Mouse (Mus musculus) adrenal gland, postnatal 25 days (tissue): ENCODE results near the gene Kctd7. TPM values are rescaled to one million over a fixed set of nuclear protein-coding genes. Genes with fewer than 3 reads are reported as not detected.

ENCODE experiments used
- DNase-seq: peaks from one replicate; pipeline ENCODE4 v3.0.0; 2021; ENCODE audit warnings: mixed read lengths
- total RNA-seq: library from RNA; stranded (reverse); gene quantifications from 2 replicates; pipeline ENCODE4 v1.2.3, GENCODE M21; 2021

The Kctd7 gene
- total RNA-seq, 1 experiment from 2014 or later: 21.6 TPM

DNA sequence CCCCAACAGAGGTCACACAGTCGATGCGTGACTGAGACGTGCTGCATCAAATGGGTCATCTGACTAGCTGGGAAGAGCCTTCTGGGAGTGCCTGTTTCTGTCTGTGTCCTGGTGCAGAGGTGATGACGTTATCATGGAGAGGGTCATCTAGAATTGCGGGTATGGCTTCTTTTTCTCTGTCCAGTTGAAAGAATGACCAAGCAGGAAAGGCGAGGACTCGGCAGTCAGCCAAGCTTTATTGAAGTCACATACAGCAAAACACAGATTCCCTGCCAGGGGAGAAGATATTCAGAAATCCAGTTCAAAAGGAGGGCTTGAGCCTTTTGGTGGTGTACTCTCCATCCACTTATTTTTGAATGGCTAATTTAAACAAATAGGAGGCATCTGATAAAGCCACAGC is 1.6 kb upstream of the Kctd7 start:
- DNase-seq: peak; percentile 35

DNA sequence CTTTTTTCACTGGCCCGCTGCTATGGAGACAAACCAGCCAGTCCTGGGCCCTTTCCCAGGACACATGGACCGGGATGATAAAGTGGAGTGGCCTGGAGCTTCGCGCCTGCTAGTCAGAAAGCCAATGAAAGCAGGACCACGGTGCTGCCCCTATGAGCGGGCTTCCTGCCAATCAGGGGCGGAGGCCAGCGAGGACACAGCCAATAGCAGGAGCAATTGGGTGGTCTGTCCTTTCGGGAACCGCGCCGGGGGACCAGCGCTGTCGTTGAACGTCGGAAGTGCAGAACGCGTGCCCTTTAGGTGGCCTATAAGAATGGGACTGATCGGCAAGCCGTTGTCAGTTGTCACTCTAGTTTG is 706 bp upstream of the Kctd7 start:
- DNase-seq: peak; percentile 86

DNA sequence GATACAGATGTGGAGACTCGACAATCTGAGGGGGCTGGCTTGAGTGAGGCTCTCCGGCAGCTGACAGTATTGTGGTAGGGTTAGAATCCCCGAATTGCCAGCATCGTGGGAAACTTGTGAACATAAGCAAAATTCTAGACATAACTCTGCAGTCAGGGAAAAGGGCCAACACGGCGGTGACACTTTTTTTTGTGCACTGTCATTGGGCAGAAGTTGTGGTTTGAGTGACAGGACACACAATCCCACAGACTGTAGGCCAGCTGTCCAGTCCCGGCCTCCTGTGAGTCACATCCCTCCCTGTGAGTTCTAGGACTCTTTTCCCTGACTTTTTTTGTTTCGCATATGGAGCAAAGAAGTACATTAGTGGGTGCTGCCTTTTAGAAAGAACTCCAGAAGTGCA is 1.3 kb downstream of the Kctd7 start:
- DNase-seq: peak; percentile 30

DNA sequence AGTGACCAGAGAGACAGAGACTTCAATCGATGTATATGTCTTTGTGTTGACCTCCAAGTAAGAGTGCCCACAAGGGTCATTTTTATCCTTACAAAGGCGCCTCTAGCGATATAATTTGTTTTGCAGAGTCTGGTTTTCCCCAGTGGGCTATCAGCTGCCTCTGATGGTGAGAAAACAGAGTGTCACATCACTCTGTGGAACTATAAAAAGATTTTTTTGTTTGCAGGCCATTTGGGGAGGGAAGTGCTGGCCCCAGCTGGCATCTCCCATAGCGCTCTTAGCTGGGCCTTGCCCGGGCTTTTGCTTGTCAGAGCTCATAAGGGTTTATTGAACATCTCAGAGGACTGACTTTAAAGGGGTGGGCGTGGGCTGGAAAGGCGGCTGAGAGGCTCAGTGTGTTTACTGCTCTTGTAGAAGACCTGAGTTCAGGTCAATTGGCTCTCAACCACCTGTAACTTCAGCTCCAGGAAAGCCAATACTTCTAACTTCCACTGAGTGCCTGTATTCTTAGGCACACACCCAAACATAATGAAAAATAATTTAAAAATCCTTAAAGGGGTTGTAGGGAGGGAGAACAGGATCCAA is 5.2 kb downstream of the Kctd7 start:
- no peak for DNase-seq

DNA sequence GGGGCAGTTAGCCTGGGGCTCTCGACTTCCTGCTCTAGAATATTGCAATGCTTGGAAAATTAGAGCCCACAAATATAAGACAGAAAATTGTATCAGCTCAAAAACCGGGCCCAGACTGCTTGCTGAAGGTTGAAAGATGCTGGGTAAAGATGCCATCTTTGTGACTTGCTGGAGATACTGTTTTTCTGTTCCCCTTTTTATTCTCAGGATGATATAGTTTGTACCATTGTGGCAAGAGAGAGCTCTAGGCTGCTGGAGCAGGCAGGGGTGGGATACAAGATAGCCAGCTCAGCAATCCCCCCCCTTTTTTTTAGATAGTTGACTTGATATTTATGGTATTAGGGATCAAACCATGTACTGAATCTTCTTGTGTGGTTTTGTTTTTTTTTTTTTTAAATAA is 9.6 kb downstream of the Kctd7 start:
- DNase-seq: no peak

DNA sequence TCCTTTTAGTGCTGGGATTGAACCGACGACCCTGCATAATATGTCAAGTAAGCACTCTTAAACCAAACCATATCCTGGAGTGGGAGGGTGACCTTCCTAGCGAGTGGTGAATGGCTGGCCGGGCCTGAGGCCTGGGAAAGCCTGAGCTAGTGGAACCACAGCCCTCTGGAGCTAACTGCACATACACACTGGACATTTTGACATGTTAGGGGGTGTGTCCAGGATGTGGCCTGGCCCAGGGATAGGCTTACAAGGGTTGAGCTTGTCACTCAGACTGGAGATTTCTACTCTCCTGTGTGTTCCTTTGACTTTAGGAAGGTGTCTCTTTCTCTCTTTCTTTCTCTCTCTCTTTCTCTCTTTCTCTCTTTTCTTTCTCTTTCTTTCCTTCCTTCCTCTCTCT is 13.9 kb downstream of the Kctd7 start:
- no peak for DNase-seq

DNA sequence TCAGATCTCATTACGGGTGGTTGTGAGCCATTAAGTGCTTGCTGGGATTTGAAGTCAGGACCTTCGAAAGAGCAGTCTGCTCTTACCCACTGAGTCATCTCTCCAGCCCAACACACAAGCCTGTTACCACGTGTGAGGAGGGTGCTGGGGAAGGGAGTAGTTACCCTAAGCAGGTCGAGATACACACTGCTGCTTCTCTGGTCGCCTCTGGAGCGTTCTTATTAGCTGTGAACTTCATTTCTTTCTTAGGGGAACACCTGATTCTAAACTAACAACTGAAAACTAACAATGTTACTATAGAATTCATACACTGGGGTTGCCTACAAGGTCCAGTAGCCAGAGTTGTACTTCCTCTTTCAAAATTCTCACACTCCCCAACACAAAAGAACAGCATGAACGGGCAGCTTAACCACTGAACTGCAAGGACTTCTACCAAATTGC is 15.1 kb downstream of the Kctd7 start:
- DNase-seq: no peak

DNA sequence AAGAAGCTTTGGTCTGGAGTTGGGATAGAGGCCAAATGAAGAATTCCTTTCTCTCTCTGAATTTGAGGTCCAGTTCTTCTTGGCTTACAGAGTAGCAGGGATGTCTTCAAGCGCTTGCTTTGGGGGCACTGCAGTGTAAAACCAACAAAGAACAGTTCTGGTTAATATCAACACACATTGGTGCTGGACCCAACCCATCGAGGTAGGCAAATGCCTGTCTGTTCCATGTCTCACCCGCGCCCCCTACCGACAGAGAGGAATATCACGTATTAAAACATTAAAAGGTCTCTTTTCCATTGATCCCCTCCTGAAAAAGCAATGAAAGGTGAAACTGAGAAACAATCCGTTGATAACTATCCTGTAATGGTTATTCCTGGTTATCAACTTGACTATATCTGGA is 19.0 kb downstream of the Kctd7 start:
- peak; percentile 87 for DNase-seq

DNA sequence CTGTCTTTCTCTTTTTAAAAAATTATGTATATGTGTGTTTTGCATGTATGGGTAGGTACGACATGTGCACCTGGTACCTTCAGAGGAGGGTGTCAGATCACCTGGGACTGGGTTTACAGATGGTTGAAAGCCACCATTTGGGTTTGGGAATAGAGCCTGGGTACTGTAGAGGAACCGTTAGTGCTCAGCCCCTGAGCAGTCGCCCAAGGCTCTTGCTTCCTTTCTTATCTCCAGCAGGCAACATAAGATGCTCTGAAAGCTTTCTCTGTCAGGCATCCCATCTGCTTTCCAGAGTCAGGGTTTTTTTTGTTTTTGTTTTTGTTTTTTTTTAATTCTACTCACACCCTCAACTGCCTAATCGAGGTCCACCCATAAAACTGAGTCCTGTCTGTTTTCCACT is 20.6 kb downstream of the Kctd7 start:
- DNase-seq: no peak

DNA sequence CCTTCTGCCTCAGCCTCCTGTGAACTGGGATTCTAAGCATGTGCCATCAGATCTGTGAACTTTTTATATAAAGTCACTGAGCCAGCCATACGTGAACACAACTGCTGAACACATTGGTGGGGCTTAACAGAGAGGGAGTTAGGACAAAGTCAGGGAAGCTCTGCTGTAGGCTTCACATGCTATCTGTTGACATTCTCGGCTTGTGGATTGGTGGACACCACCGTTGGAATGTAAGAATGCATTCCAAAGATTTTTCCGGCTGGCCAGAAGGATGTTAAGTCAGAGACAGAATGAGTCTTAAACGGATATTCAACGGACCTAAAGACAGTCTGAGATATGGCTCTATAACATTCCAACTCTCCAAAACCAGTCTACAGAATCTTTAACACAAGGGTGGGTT is 24.4 kb downstream of the Kctd7 start:
- no peak for DNase-seq

DNA sequence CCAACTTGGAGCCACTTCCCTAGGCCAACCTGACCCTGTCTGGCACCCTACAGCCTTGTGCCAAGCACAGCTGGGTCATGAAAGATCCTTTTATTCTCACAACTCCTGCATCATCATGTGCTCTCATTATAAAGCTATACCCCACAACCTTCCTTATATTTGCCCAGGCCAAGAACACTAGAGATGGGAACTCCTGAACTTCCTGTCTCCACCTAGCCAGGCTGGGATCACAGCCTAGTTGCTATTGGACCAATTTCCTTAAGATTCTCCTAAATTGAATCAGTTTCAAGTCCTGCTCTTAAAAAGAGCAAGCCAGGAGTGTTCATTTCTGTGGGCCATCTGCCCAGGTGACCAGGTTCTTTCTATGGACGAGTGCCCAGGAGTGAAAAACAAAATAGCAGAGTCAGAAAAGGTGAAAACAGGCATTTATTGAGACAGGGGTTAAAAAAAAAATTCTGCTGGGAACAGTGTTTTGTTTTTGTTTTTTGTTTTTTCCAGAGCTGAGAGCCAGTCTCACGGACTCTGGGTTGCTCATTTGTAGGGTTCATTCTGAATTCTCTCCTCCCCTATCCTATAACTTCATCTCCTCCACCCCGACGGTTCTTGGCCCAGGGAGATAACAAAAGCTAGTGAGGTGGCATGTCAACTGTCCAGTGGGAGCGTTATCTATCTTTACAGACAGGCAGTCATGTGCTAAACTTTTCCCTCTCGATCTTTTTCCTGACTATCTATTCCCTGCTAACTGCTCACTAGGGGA is 26.2 kb downstream of the Kctd7 start:
- no peak for DNase-seq

DNA sequence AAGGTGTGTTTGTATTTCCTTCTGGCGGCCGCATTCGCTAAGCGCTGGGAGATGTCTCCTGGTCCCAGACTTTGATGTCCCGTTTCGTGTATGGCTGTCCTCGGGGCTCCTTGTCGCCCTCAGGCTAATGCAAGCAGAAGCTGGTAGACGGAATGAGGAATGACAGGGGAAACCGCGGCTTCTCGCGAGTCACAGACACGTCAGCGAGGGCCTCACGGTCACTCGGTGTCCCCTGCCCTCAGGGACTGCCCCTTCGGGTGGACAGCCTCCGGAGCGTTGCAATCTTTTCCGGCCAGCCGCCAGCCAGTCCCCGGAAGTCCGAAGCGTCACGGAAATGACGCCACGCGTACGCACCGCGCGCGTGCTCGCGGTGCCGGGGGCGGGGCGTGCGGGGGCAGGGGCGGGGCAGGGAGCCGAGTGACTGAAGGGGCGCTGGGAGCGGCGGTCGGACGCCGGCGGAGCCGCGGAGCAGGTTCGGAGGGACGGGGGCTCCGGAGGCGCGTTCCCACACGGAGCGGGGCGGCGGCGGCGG is 26.8 kb downstream of the Kctd7 start, which contains the start of gene Rabgef1:
TSS of gene Rabgef1 (plus strand) at position 376 of the 532 bp plus-strand sequence.
- peak; percentile 96 for DNase-seq

DNA sequence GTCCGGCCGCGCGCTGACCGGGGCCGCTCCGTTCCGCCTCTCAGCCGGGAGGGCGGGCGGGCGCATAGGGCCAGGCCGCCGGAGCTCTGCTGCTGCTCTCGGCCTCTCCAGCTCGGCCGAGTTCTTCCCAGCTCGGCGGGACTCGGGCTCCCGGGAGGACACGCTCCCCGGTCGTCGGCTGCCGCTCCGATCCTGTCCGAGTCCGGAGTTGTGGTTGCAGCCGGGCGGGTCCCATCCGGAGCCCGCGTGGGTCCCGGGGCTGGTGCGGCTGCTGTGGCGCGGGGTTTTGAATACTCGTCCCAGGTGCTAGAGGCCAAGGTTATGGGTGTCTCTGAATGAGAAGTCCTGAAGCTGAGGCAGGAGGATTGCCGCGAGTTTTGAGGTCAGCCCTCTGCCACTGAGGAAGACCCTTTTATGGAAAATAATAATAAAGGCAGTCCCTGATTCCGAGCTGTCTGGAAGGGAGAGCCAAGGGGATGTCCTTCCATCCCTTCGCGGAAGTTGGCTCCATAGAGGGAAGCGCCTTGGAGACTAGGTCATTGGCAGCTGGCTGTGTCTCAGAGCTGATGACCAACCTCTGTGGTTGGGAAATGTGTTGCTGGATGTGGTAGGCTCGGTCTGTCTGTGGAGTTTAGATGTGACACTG is 27.4 kb downstream of the Kctd7 start:
- peak; percentile 42 for DNase-seq

DNA sequence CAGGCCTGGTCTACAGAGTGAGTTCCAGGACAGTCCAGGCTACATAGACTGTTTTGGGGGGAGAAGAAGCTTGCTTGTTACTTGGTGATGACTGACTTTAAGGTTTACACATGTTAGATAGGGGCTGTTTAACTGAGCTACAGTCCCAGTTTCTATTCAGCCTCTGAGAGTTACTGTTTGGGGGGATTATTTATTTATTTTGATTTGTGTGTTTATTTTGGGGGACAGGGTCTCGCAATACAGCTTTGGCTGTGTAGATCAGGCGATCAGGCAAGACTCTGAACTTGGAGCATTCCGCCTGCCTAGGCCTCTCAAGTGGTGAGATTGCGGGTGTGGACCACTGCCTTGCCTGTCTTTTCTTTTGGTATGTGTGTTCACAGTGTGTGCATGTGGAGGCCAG is 28.4 kb downstream of the Kctd7 start:
- no peak for DNase-seq

DNA sequence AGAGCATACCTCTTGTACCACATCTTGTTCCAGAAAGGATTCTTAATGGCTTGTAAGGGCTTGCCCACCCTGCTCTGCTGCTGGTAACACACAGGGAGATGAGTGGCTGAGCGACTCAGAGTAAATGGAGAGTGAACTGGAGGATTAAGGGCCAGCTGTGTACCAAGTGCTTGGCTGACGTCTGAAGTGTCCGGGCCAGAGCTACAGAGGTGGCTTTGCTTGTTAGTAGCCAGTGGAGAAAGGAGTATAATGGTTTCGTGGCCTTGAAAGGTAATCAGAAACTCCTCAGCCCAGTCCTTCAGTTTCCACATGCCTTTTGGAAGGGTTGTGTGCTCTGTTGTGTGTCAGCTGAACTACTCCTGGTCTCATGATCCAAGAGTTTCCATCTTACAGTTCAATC is 33.2 kb downstream of the Kctd7 start:
- DNase-seq: no peak

DNA sequence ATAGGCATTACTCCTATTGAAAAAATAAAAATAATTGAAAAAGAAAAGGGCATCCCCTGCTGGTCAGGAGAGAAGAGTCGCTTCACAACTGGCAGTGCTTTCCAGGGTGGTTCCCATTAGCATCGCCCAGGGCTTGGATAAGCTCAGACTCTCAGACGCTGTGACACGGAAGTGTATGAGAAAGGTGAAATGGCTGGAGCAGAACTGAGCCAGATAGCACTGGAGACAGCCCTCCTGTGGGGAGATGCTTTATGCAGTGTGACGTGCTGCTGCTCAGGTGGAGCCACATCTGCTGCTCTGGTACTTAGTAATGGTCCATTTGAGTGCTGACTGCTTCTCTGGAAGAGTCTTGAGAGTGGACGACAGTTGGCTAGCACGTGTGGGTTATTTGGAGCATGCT is 35.7 kb downstream of the Kctd7 start:
- DNase-seq: no peak

DNA sequence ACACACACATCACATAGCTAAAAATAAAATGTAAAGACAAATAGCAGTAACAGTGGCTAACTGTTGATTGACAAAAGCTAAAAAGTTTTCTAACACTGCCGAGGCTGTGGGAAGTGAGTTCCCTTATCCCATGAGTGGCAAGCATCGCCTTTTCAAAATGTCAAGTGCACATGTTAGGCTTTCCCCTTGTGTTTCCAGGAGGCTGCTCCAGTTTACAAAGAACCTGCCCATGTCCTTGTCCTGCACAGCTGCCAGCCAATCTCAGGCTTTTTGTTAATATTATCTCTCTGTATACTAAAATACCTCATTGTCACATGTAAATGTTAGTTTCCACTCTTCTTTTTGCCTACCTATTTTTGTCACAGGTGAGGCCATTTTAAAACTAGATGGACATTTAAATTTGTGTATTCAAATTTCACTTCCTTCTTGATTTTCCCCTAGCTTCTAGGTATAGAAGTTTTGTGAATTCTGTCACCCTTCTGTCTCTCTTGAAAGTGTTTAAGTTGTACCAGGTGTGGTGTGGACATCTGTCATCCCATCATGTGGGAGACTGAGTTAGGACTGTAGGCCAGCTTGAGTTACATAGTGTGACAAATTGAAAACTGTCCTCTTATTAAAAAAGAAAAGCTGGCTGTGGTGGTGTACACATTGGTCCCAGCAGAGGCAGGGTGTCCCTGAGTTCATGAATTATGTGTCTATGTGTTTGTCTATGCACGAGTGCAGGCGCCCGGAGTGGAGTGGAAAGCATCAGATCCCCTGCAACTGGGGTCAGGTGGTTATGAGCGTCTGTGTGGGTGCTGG is 37.3 kb downstream of the Kctd7 start:
- DNase-seq: no peak

DNA sequence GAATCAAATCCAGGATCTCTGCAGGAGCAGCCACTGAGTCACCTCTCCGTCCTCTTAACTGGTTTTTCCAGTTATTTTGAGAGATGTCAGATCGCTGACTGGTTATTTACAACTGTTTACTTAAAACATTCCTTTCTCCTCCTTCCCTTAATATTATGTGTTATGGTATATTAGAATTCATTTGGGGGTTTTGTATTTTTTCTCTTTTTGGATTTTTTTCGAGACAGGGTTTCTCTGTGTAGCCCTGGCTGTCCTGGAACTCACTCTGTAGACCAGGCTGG is 37.8 kb downstream of the Kctd7 start:
- DNase-seq: no peak

DNA sequence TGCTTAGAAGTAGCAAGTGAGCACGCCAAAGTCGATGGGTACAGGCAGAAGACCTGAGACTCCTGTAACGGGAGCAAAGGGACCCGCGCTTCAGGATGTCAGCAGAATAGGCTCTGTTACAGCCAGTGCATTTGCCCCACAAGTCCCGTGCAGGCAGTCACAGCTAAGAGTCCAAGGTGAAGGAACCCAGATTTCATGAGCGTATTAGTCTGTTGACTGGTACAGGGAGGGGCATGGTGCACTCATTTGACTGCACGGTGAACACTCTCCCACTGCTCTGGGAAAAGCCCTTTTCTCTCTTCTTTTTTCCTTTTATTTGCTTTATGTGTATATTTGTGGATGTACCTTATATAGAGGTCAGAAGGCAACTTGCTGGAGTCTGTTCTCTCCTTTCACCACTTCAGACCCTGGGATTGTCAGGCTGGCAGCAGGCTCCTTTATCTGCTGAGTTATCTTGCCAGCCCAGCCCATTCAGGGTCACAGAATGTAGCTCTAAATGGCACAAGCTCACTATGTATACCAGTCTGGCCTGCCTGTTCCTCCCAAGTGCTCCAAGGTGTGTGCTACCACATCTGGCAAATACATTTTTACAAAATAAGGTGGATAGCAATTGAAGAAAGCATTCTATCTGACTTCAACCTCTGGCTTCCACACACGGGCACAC is 39.7 kb downstream of the Kctd7 start:
- DNase-seq: peak; percentile 35

DNA sequence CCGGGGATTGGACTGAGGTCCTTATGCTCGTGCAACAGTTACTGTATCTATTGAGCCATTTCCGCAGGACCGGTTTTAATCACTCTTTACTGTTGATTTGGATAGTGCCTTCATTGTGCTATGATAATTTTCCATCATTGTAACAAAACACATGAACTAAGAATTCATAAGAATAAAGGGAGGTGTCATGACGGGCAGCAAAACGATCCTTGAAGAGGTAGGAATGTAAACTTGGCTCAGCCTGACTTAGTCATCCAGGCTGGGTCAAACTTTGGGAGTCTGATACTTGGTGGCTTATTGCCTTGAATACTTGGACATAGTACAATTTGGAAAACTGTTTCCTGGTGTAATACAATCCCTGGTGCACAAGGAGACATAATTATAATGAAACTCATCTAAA is 40.7 kb downstream of the Kctd7 start:
- no peak for DNase-seq

DNA sequence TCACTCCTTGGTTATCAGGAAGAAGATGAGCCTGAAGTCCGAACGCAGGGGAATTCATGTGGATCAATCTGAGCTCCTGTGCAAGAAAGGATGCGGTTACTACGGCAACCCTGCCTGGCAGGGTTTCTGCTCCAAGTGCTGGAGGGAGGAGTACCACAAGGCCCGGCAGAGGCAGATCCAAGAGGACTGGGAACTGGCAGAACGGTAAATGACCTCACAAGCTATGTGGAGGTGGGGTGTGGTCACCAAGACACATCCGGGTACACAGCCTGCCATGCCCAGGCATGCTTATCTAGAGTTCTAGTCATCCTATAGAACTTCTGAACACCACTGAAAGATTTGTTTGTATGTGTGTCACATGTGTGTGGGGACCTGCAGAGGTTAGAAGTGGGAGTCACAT is 42.7 kb downstream of the Kctd7 start:
- DNase-seq: no peak

DNA sequence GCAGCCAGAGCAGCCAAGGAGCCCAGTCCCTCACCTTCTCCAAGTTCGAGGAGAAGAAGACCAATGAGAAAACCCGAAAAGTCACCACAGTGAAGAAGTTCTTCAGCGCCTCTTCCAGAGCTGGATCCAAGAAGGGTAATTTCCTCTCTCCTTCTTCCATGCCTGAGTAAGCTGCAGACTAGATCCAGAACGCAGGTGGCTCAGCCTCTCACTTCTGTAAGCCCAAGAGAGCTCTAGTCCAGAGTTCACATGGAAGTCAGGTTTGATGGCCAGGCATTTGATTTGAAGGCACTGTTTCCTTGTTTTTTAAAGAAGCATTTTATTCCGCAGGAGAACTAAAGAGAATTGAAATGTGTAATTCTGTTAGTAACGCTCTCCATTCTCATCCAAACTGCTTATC is 46.2 kb downstream of the Kctd7 start:
- DNase-seq: no peak
